Mouse (Mus musculus) limb, embryonic 14.5 days (tissue): Measurements from ENCODE around the gene Lman2l. TPM values are rescaled to one million over a fixed set of nuclear protein-coding genes. Genes with fewer than 3 reads are reported as not detected.

Experiments used
- ATAC-seq: fragments of 200-750 bp; cut with Nextera tagmentation; 2 replicates; pipeline ENCODE4 v1.8.0; 2017; ENCODE audit warnings: low read depth, moderate number of reproducible peaks, moderate TSS enrichment; ENCODE audit not compliant: low FRiP score
- DNase-seq: peaks from one replicate; pipeline ENCODE4 v3.0.0-alpha.2; 2015; ENCODE audit warnings: low spot score
- H3K27ac ChIP-seq: fragments of 300-500 bp; sonication (generic); replicated peaks from 2 replicates; pipeline ENCODE4 v1.5.1; 2014; ENCODE audit warnings: low read depth, mild to moderate bottlenecking, low read length, moderate library complexity, mixed read lengths
- H3K27me3 ChIP-seq: fragments of 300-500 bp; sonication (generic); 2 replicates; pipeline ENCODE4 v1.6.1; 2014; ENCODE audit warnings: low read length, mixed read lengths; ENCODE audit not compliant: control insufficient read depth, insufficient read depth
- H3K36me3 ChIP-seq: fragments of 300-500 bp; sonication (generic); 2 replicates; pipeline ENCODE4 v1.6.1; 2014; ENCODE audit warnings: mild to moderate bottlenecking, low read length, moderate library complexity, mixed read lengths; ENCODE audit not compliant: control insufficient read depth, insufficient read depth
- H3K4me1 ChIP-seq: fragments of 300-500 bp; sonication (generic); 2 replicates; pipeline ENCODE4 v1.6.1; 2014; ENCODE audit warnings: antibody characterized with exemption, low read length, mixed read lengths; ENCODE audit not compliant: control insufficient read depth, insufficient read depth
- H3K4me2 ChIP-seq: fragments of 300-500 bp; sonication (generic); replicated peaks from 2 replicates; pipeline ENCODE4 v1.6.1; 2014; ENCODE audit warnings: low read depth, mild to moderate bottlenecking, low read length, moderate library complexity; ENCODE audit not compliant: severe bottlenecking
- H3K4me3 ChIP-seq: fragments of 300-500 bp; sonication (generic); replicated peaks from 2 replicates; pipeline ENCODE4 v1.5.1; 2014; ENCODE audit warnings: low read length
- H3K9ac ChIP-seq: fragments of 300-500 bp; sonication (generic); 2 replicates; pipeline ENCODE4 v1.6.1; 2014; ENCODE audit warnings: mild to moderate bottlenecking, low read depth, low read length, moderate library complexity; ENCODE audit not compliant: severe bottlenecking
- H3K9me3 ChIP-seq: fragments of 300-500 bp; sonication (generic); 2 replicates; pipeline ENCODE4 v1.6.1; 2016; ENCODE audit warnings: low read length; ENCODE audit not compliant: control insufficient read depth
- POLR2A ChIP-seq: fragments of 200-500 bp; IDR thresholded peaks from 2 replicates; pipeline ENCODE4 v1.8.0; 2012; ENCODE audit warnings: inconsistent platforms, mild to moderate bottlenecking, moderate library complexity, borderline replicate concordance; ENCODE audit not compliant: insufficient read depth, insufficient read length; ENCODE audit errors: extremely low read depth
- WGBS: fragments of 180-500 bp; shearing (Covaris S2); extraction: QIAGEN DNeasy Blood & Tissue Kit; methylation state at CpG from one replicate; pipeline ENCODE4 v1.1.7; 2014; 5-methylcytosine and 5-hydroxymethylcytosine counted together
- polyA plus RNA-seq, 2 experiments: library from polyadenylated mRNA; depleted of rRNA in 1 of 2; stranded (reverse) in 1 of 2; unstranded in 1 of 2; fragments of >200 nt; fragmentation: Nextera tagmentation in 1 of 2; extraction: Ambion mirVana in 1 of 2; gene quantifications; 2 replicates each; pipeline versions ENCODE4 v1.2.1 to v1.2.3; 2012 to 2014

Gene Lman2l
- polyA plus RNA-seq, 2 experiments, result 26.7 to 32.2 TPM

GRCm38 (mm10) chr1:36429511-36429910, 15.6 kb downstream of the Lman2l start:
- peaks cover 81% of the 10 kb centered on the region for H3K36me3 ChIP-seq
- 96% methylated on average over 2 of the region's 2 CpGs for WGBS

GRCm38 (mm10) chr1:36404531-36404930, 40.5 kb downstream of the Lman2l start:
- no peak for ATAC-seq

More at GRCm38 (mm10) chr1:36429511-36429910, 15.6 kb downstream of the Lman2l start:
- TF ChIP-seq POLR2A, result no peak
- ATAC-seq (no peak), DNase-seq (no peak)
- H3K9me3 ChIP-seq, result no peaks in the 10 kb centered on the region
- no peak overlapping the region for H3K27ac ChIP-seq
- no peaks in the 10 kb centered on the region for H3K4me1 ChIP-seq
- H3K9ac ChIP-seq, result no peak overlapping the region
- no peaks in the 10 kb centered on the region for H3K27me3 ChIP-seq
- H3K4me3 ChIP-seq, result no peak overlapping the region
- H3K4me2 ChIP-seq, result no peak overlapping the region

GRCm38 (mm10) chr1:36401509-36401908, 43.6 kb downstream of the Lman2l start:
- TF ChIP-seq POLR2A, result no peak
- ATAC-seq, result no peak
- no peaks in the 10 kb centered on the region for H3K36me3 ChIP-seq
- DNase-seq, result no peak
- no peak overlapping the region for H3K4me3 ChIP-seq
- H3K9me3 ChIP-seq, result no peaks in the 10 kb centered on the region
- no peak overlapping the region for H3K4me2 ChIP-seq
- 72% methylated on average over 4 of the region's 4 CpGs for WGBS
- H3K27ac ChIP-seq, result no peak overlapping the region
- H3K27me3 ChIP-seq, result no peaks in the 10 kb centered on the region
- no peaks in the 10 kb centered on the region for H3K4me1 ChIP-seq
- no peak overlapping the region for H3K9ac ChIP-seq

More at GRCm38 (mm10) chr1:36404531-36404930, 40.5 kb downstream of the Lman2l start:
- no peak overlapping the region for H3K27ac ChIP-seq
- H3K4me1 ChIP-seq, result no peaks in the 10 kb centered on the region
- H3K9me3 ChIP-seq, result no peaks in the 10 kb centered on the region
- DNase-seq, result no peak
- no peak overlapping the region for H3K4me2 ChIP-seq
- 76% methylated on average over 6 of the region's 6 CpGs for WGBS
- no peaks in the 10 kb centered on the region for H3K36me3 ChIP-seq
- H3K27me3 ChIP-seq, result no peaks in the 10 kb centered on the region
- H3K4me3 ChIP-seq, result no peak overlapping the region
- no peak for TF ChIP-seq POLR2A
- H3K9ac ChIP-seq, result no peak overlapping the region

- Histone ChIP-seq H3K4me2 (no peak overlapping the region), H3K4me3 (no peak overlapping the region), H3K9me3 (no peaks in the 10 kb centered on the region), H3K9ac (no peak overlapping the region), H3K36me3 (no peaks in the 10 kb centered on the region), H3K27me3 (no peaks in the 10 kb centered on the region), H3K4me1 (no peaks in the 10 kb centered on the region), H3K27ac (no peak overlapping the region)
- 31% methylated on average over 6 of the region's 6 CpGs for WGBS
- no peak for TF ChIP-seq POLR2A
- ATAC-seq, result no peak
- no peak for DNase-seq
These were observed 48.0 kb downstream of the Lman2l start for GRCm38 (mm10) chr1:36397041-36397440.

GRCm38 (mm10) chr1:36379582-36379981, 65.5 kb downstream of the Lman2l start:
- TF ChIP-seq POLR2A, result no peak
- 80% methylated on average over 4 of the region's 4 CpGs for WGBS
- no peak for DNase-seq
- Histone ChIP-seq H3K4me3 (no peak overlapping the region), H3K4me2 (no peak overlapping the region), H3K27ac (no peak overlapping the region), H3K4me1 (no peaks in the 10 kb centered on the region), H3K9me3 (no peaks in the 10 kb centered on the region), H3K27me3 (no peaks in the 10 kb centered on the region), H3K9ac (no peak overlapping the region), H3K36me3 (no peaks in the 10 kb centered on the region)
- ATAC-seq, result no peak

DNA sequence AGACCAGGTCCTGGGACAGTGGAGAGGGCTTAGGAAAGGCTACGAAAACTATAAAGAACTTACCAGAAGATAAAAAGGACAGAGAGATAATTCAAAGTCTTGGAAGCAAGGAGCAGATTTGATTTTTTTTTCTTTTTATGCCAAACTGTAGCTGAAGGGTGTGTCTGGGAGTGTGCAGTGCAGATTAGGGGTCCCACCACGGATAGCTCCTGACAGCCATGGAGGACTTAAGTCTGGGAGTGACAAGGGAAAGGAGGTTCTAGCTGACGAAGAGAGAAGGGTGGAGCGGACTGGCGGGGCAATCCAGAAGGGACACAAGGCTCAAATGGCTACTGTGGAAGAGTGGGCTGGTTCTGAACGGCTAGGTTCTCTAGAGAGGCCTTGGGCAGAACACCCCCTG, 66.2 kb downstream of the Lman2l start:
- Histone ChIP-seq H3K36me3 (no peaks in the 10 kb centered on the region), H3K4me2 (no peak overlapping the region), H3K9ac (no peak overlapping the region), H3K27me3 (no peaks in the 10 kb centered on the region), H3K27ac (no peak overlapping the region), H3K4me1 (no peaks in the 10 kb centered on the region), H3K9me3 (no peaks in the 10 kb centered on the region), H3K4me3 (no peak overlapping the region)
- no peak for TF ChIP-seq POLR2A
- ATAC-seq (no peak), DNase-seq (no peak)
- WGBS, result 80% methylated on average over 6 of the region's 6 CpGs
